Mouse (Mus musculus) adrenal gland, adult 18-20 months (tissue): Measurements from ENCODE around the gene Gm21983. TPM values are rescaled to one million over a fixed set of nuclear protein-coding genes. Genes with fewer than 3 reads are reported as not detected.

ENCODE experiments used
- DNase-seq, 2 experiments: peaks; one replicate each; pipeline ENCODE4 v3.0.0; 2021 to 2022; ENCODE audit warnings: low spot score in 2 of 2
- total RNA-seq, 2 experiments: library from RNA; stranded (reverse); gene quantifications; 1 replicate in 1 of 2; 2 replicates in 1 of 2; pipeline ENCODE4 v1.2.3; 2021

Gene Gm21983
- total RNA-seq, 2 experiments from 2014 or later: not detected

- no peak for DNase-seq
Observed at GRCm38 (mm10) chr7:27162780-27163449, 18.0 kb downstream of the Gm21983 start.

GRCm38 (mm10) chr7:27161744-27162143 is 19.1 kb downstream of the Gm21983 start:
- peak in 1 of 2 experiments; percentile 41 for DNase-seq

DNA sequence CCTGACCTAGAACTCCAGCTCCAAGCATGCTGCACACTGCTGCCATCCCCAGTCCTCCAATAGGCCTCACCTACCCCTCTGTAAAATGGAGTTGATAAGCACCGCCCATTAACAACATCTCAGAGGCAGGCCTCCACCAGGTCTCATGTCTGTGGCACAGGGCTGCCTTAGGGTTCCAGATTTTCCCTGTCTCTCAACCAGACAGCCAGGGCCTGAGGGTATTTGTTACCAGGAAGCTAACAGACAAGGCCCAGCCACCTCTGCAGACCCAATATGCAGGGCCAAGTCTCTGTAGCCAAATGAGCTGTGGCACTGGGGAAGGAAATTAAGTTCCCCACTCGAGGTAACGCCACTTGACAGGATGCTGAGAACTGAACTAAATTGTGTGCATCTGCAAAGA is 20.0 kb downstream of the Gm21983 start:
- DNase-seq: no peak

GRCm38 (mm10) chr7:27159882-27160281 is 21.0 kb downstream of the Gm21983 start:
- DNase-seq: peak; percentile 78 to 86

GRCm38 (mm10) chr7:27159256-27159655 is 21.6 kb downstream of the Gm21983 start:
- DNase-seq: no peak

DNA sequence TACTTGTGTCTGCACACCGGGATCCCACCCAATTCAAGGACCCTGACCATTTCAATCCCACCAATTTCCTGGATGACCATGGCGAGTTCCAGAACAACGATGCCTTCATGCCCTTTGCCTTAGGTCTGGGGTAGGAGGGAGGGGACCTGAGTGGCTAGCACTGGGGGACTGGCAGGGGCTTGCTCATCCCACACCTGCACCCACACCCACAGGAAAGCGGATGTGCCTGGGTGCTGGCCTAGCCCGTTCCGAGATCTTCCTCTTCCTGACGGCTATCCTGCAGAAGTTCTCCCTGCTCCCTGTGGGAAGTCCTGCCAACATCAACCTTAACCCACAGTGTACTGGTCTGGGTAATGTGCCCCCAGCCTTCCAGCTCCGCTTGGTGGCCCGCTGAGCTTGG is 22.7 kb downstream of the Gm21983 start:
- no peak for DNase-seq

DNA sequence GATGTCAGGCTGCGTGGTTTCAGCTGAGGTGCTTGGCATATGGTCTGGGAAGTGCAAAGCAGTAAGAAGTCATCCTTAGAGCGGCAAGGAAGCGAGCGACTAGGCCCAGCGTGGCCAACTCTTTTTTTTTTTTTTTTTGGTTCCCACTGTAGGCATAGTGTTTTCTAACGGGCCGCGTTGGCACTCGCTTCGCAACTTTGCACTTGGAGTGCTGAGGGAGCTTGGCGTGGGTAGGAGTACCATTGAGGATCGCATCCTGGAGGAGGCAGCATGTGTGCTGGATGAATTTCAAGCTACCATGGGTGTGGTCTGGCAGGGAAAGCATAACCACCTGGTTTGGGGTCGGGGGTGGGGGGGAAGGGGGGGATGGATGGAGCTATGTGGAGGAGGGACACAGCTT is 24.9 kb downstream of the Gm21983 start:
- DNase-seq: no peak

DNA sequence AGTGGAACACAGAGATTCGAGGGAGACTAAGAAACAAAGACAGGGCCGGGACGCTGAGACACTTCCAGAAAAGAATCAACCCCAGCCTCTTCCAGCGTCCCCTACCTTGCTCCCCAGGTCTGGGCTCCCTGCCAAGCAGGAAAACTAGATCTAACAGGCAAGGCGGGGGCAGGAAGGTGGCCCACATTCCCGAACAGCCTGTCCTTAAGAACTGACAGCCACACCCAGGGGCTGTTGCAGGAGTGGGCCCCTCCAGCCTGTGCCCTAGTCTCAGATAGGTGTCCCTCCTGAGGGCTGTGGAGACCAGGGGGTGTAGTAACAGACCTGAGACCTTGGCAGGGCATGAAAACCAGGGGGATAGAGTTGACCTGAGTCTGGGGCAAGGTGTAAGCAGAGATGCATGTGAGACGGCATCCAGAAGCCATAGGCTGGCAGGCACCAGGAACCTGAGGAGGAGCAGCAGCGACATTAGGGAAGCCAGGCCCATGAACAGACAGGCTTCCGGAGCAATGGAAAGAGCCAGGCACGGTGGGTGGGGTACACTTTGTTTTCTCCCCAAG is 27.6 kb downstream of the Gm21983 start, which contains the start of gene Cyp2t4:
Cyp2t4 (plus strand) TSS at position 510 of the 560 bp plus-strand sequence.
- no peak for DNase-seq

GRCm38 (mm10) chr7:27136410-27136996 is 44.4 kb downstream of the Gm21983 start:
- no peak for DNase-seq

DNA sequence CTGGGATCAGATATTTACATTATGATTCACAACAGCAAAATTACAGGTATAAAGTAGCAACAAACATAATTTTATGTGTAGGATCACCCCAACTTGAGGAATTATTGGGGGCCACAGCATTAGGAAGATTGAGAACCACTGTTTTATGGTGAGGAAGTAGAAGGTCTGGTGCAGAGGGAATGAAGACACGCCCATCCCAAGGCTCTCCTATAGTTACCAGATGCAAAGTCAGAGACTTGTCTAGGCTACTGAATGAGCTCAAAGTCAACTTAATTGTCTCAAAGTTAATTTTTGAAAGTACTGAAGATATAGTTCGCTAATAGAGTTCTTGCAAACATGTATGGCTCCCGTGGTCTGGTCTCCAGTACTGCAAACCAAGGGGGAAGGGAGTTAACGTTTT is 47.1 kb downstream of the Gm21983 start:
- no peak for DNase-seq

- no peak for DNase-seq
Observed at GRCm38 (mm10) chr7:27133156-27133555, 47.7 kb downstream of the Gm21983 start.

DNA sequence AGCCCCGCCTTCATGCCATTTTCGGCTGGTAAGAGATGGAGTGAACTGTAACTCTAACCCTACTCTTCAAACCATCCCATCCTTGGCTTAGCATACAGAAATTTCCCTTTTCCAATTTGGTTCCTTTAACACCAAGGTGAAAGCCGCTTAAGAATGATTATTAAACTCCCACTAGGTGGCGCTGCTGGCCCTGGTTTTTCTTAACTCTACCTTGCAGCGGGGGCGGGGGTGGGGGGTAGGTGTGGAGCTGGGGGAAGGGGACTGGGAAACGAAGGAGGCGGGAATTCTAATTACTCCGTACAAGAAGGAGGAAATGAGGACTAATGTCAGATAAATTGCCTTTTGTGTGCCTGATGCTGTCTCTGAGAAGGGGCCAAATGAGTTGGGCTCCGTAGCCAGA is 48.3 kb downstream of the Gm21983 start:
- DNase-seq: peak; percentile 44 to 54

DNA sequence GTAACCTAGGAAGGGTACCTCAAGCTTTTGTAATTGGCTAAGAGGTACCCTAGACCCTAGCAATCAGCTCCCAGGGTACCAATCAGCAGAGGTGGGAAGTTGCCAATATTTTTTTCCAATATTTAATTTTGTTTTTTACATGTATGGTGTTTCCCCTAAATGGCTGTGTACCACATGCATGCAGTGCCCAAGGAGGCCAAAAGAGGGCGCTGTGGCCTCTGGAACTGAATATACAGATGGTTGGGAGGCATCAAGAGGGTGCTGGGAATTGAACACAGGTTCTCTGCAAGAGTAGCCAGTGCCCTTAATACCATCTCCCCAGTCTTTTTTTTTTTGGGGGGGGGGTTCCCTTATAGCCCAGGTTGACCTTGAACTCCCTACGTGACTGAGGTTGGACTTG is 49.5 kb downstream of the Gm21983 start:
- no peak for DNase-seq

DNA sequence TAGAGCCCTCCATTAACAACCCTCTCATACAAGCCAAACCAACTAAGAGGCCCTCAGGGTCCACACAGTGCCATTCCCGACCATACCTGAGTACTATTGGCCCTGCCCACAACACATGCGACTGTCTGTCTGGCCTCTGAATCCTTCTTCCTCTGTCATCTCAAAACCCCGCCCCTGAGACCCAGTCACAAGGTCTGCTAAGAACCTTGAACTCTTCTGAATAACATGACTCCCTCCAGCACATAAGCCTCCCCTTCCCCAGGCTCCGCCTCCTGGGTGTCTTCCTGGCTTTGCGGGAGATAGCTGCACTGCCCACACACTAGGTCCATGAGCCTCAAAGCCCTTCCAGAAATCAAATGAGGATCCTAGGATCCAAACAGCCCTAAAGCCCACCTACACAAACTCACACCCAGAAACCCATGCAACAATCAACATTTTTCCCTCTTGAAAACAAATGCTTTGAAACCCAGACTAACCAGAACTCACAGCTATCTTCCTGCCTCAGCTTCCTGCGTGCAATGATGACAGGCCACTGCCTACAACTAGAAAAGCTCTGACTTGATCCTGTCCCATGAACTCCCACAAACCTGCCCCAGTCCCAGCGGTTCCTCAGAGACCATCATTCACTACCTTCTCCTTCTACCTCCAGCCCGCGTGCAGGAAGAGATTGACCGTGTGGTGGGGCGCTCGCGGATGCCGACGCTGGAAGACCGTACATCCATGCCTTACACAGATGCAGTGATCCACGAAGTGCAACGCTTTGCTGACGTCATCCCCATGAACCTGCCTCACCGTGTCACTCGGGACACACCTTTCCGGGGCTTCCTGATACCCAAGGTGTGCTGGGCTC is 50.1 kb downstream of the Gm21983 start:
- no peak for DNase-seq

GRCm38 (mm10) chr7:27129811-27130210 is 51.1 kb downstream of the Gm21983 start:
- DNase-seq: no peak

DNA sequence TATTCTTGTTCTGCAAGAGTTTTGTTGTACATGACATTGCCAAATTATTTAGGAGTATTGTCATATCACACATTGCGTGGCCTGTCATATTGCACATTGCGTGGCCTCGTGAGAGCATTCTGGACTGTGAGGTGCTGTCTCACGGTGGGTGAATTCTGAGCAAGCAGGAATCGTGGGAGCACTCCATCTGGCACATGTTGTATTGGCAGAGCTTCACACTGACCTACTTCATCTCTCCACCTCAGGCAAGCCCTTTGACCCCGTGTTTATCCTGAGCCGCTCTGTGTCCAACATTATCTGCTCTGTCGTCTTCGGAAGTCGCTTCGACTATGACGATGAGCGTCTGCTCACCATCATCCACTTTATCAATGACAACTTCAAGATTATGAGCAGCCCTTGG is 51.9 kb downstream of the Gm21983 start:
- no peak for DNase-seq

- peak in 1 of 2 experiments; percentile 41 for DNase-seq
Observed at GRCm38 (mm10) chr7:27128162-27128561, 52.7 kb downstream of the Gm21983 start.

- no peak for DNase-seq
Observed at GRCm38 (mm10) chr7:27124969-27125368, 55.9 kb downstream of the Gm21983 start.

GRCm38 (mm10) chr7:27124305-27124832 is 56.5 kb downstream of the Gm21983 start:
- no peak for DNase-seq

DNA sequence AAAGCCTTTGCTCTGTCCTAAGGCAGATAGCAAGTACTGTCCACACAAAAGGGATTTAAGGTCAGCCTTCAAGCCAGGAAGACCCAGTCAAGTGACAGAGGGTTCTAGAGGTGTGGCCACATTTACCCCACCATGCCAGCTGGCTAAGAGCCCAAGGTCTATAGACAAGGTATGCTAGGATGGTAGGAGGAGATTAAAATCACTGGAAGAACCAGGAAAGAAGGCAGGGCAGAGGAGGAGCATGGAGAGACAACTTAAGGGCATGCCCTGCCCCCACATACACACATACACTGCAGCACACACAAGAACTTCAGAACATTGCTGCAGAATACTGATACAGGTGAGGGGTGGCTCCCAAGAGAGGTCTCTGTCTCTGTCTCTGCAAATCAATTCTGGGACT is 61.2 kb downstream of the Gm21983 start, which contains the start of gene Cyp2f2:
Cyp2f2 (plus strand) TSS at position 234 of the 400 bp plus-strand sequence.
- DNase-seq: peak in 1 of 2 experiments; percentile 27
